Mouse (Mus musculus) olfactory bulb, adult 2 months (tissue): ENCODE measurements at regions not wholly inside any gene's neighbourhood (a gene's known extent, or its start where the extent isn't known, plus 50 kb on each side); places are given as distances from the start of the nearest gene placed in this dataset.

ENCODE experiments used
- CTCF ChIP-seq: fragments of 200-500 bp; IDR thresholded peaks from 2 replicates; pipeline ENCODE4 v1.5.1; 2012; ENCODE audit warnings: low read depth, mild to moderate bottlenecking, low read length, moderate library complexity; ENCODE audit not compliant: insufficient read depth
- POLR2A ChIP-seq: fragments of 200-500 bp; IDR thresholded peaks from 2 replicates; pipeline ENCODE4 v1.6.1; 2012; ENCODE audit warnings: mild to moderate bottlenecking, low read depth, low read length, moderate library complexity; ENCODE audit not compliant: insufficient read depth

- TF ChIP-seq POLR2A, result no peak
- TF ChIP-seq CTCF, result no peak
Observed at GRCm38 (mm10) chr8:82260613-82261012, 142.4 kb downstream of the Il15 start.
